Mouse (Mus musculus) liver, embryonic 12.5 days (tissue): ENCODE measurements around the gene Olfr532. TPM values are rescaled to one million over a fixed set of nuclear protein-coding genes. Genes with fewer than 3 reads are reported as not detected.
"Not testable (repeated sequence)": the region's sequence is repeated elsewhere in the genome, so short reads cannot be mapped to it uniquely, and the experiment has no call there.

Experiments
- ATAC-seq: fragments of 200-750 bp; cut with Nextera tagmentation; 2 replicates; pipeline ENCODE4 v1.8.0; 2017; ENCODE audit warnings: moderate number of reproducible peaks, mild to moderate bottlenecking, moderate library complexity
- H3K27ac ChIP-seq: fragments of 300-500 bp; sonication (generic); 2 replicates; pipeline ENCODE4 v1.5.1; 2016; ENCODE audit warnings: mild to moderate bottlenecking
- H3K27me3 ChIP-seq: fragments of 300-500 bp; sonication (generic); replicated peaks from 2 replicates; pipeline ENCODE4 v1.6.1; 2016; ENCODE audit warnings: mild to moderate bottlenecking, moderate library complexity
- H3K36me3 ChIP-seq: fragments of 300-500 bp; sonication (generic); 2 replicates; pipeline ENCODE4 v1.6.1; 2016; ENCODE audit warnings: mild to moderate bottlenecking, moderate library complexity
- H3K4me1 ChIP-seq: fragments of 300-500 bp; sonication (generic); 2 replicates; pipeline ENCODE4 v1.6.1; 2016
- H3K4me2 ChIP-seq: fragments of 300-500 bp; sonication (generic); 2 replicates; pipeline ENCODE4 v1.6.1; 2016; ENCODE audit warnings: mild to moderate bottlenecking, moderate library complexity
- H3K4me3 ChIP-seq: fragments of 300-500 bp; sonication (generic); 2 replicates; pipeline ENCODE4 v1.5.1; 2016; ENCODE audit warnings: mild to moderate bottlenecking, moderate library complexity
- H3K9ac ChIP-seq: fragments of 300-500 bp; sonication (generic); 2 replicates; pipeline ENCODE4 v1.6.1; 2016; ENCODE audit warnings: mild to moderate bottlenecking, moderate library complexity
- H3K9me3 ChIP-seq: fragments of 300-500 bp; sonication (generic); replicated peaks from 2 replicates; pipeline ENCODE4 v1.6.1; 2016; ENCODE audit warnings: mild to moderate bottlenecking, moderate library complexity
- whole genome bisulfite sequencing: fragments of 180-500 bp; shearing (Covaris S2); methylation state at CpG from one replicate; pipeline ENCODE4 v1.1.7; 2016; ENCODE audit not compliant: insufficient replicate concordance; 5-methylcytosine and 5-hydroxymethylcytosine counted together
- polyA plus RNA-seq: library from polyadenylated mRNA; unstranded; fragments of >200 nt; fragmentation: Nextera tagmentation; extraction: Ambion mirVana; gene quantifications from 2 replicates; pipeline ENCODE4 v1.2.1, GENCODE M21; 2016

The Olfr532 gene
- not detected in 2 replicates for polyA plus RNA-seq

- Histone ChIP-seq H3K9ac (no peak within 1 kb of the TSS), H3K9me3 (no peaks in the 10 kb centered on the region), H3K4me2 (no peak within 1 kb of the TSS), H3K4me3 (no peak within 1 kb of the TSS), H3K4me1 (no peaks in the 10 kb centered on the region), H3K27me3 (no peaks in the 10 kb centered on the region), H3K36me3 (no peaks in the 10 kb centered on the region), H3K27ac (no peak within 1 kb of the TSS)
- ATAC-seq, result no peak
- 53% methylated on average over 1 of the region's 1 CpGs for WGBS
Observed at GRCm38 (mm10) chr7:140421539-140421938, at the start of gene Olfr532. Gene Olfr532 (minus strand): TSS chr7:140421639.

- ATAC-seq, result not testable (repeated sequence)
Observed at GRCm38 (mm10) chr7:140463070-140463469, 41.6 kb upstream of the Olfr532 start, which contains the start of gene Olfr533. Gene Olfr533 (plus strand): TSS chr7:140463370.

GRCm38 (mm10) chr7:140443141-140443540, 21.7 kb upstream of the Olfr532 start:
- 58% methylated on average over 1 of the region's 1 CpGs for WGBS
- Histone ChIP-seq H3K4me1 (no peaks in the 10 kb centered on the region), H3K27ac (no peak overlapping the region), H3K9ac (no peak overlapping the region), H3K4me3 (no peak overlapping the region), H3K36me3 (no peaks in the 10 kb centered on the region), H3K27me3 (no peaks in the 10 kb centered on the region), H3K4me2 (no peak overlapping the region), H3K9me3 (no peaks in the 10 kb centered on the region)
- ATAC-seq, result no peak

More at GRCm38 (mm10) chr7:140463070-140463469, 41.6 kb upstream of the Olfr532 start, which contains the start of gene Olfr533:
- H3K9me3 ChIP-seq, H3K36me3 ChIP-seq, H3K4me3 ChIP-seq, H3K4me2 ChIP-seq, H3K27me3 ChIP-seq, H3K9ac ChIP-seq, H3K4me1 ChIP-seq, H3K27ac ChIP-seq: not testable (repeated sequence)
- no CpG with 5 or more reads among the region's 1 CpGs for WGBS

- no peaks in the 10 kb centered on the region for H3K9me3 ChIP-seq
- no peak within 1 kb of the TSS for H3K4me2 ChIP-seq
- H3K4me3 ChIP-seq, result no peak within 1 kb of the TSS
- no peak for ATAC-seq
- 76% methylated on average over 1 of the region's 1 CpGs for WGBS
- H3K9ac ChIP-seq, result no peak within 1 kb of the TSS
- H3K27ac ChIP-seq, result no peak within 1 kb of the TSS
- no peaks in the 10 kb centered on the region for H3K4me1 ChIP-seq
- H3K36me3 ChIP-seq, result no peaks in the 10 kb centered on the region
- H3K27me3 ChIP-seq, result no peaks in the 10 kb centered on the region
Observed at GRCm38 (mm10) chr7:140402818-140403217, 18.6 kb downstream of the Olfr532 start, which contains the start of gene Olfr531. Gene Olfr531 (minus strand): TSS chr7:140402918.

- no peak overlapping the region for H3K27ac ChIP-seq
- WGBS, result 76% methylated on average over 2 of the region's 2 CpGs
- H3K36me3 ChIP-seq, result no peaks in the 10 kb centered on the region
- H3K4me3 ChIP-seq, result no peak overlapping the region
- ATAC-seq, result no peak
- H3K4me1 ChIP-seq, result no peaks in the 10 kb centered on the region
- no peak overlapping the region for H3K9ac ChIP-seq
- H3K4me2 ChIP-seq, result no peak overlapping the region
- H3K9me3 ChIP-seq, result no peaks in the 10 kb centered on the region
- H3K27me3 ChIP-seq, result no peaks in the 10 kb centered on the region
Observed at GRCm38 (mm10) chr7:140376911-140377310, 44.5 kb downstream of the Olfr532 start.

GRCm38 (mm10) chr7:140376231-140376630, 45.2 kb downstream of the Olfr532 start, which contains the start of gene Olfr530:
Gene Olfr530 (minus strand): TSS chr7:140376331.
- H3K27me3 ChIP-seq, result no peaks in the 10 kb centered on the region
- H3K4me2 ChIP-seq, result no peak within 1 kb of the TSS
- H3K4me3 ChIP-seq, result no peak within 1 kb of the TSS
- H3K9me3 ChIP-seq, result no peaks in the 10 kb centered on the region
- no peak within 1 kb of the TSS for H3K27ac ChIP-seq
- H3K9ac ChIP-seq, result no peak within 1 kb of the TSS
- no peaks in the 10 kb centered on the region for H3K36me3 ChIP-seq
- WGBS, result 46% methylated on average over 1 of the region's 1 CpGs
- ATAC-seq, result no peak
- no peaks in the 10 kb centered on the region for H3K4me1 ChIP-seq

- no peak overlapping the region for H3K9ac ChIP-seq
- no peaks in the 10 kb centered on the region for H3K27me3 ChIP-seq
- no peak overlapping the region for H3K27ac ChIP-seq
- H3K4me3 ChIP-seq, result no peak overlapping the region
- H3K36me3 ChIP-seq, result no peaks in the 10 kb centered on the region
- H3K4me2 ChIP-seq, result no peak overlapping the region
- 56% methylated on average over 4 of the region's 4 CpGs for WGBS
- no peaks in the 10 kb centered on the region for H3K4me1 ChIP-seq
- no peak for ATAC-seq
- H3K9me3 ChIP-seq, result no peaks in the 10 kb centered on the region
Observed at GRCm38 (mm10) chr7:140374300-140374699, 47.1 kb downstream of the Olfr532 start.

Other genes starting within 250 kb of the Olfr532 start
- not detected in 2 replicates for gene Olfr523, start 248.4 kb downstream of the Olfr532 start, polyA plus RNA-seq
- not detected in 2 replicates for gene Olfr524, start 215.7 kb downstream of the Olfr532 start, polyA plus RNA-seq
- gene Cd163l1, start 203.4 kb downstream of the Olfr532 start, polyA plus RNA-seq, result 0.08 TPM in 1 of 2 replicates, not detected in the other
- gene 5830411N06Rik, start 174.4 kb downstream of the Olfr532 start, polyA plus RNA-seq, result not detected in 2 replicates
- not detected in 2 replicates for gene Olfr525, start 100.8 kb downstream of the Olfr532 start, polyA plus RNA-seq
- gene Olfr527, start 87.6 kb downstream of the Olfr532 start, polyA plus RNA-seq, result not detected in 2 replicates
- gene Olfr60, start 60.0 kb downstream of the Olfr532 start, polyA plus RNA-seq, result not detected in 2 replicates
- not detected in 2 replicates for gene Olfr530, start 45.3 kb downstream of the Olfr532 start, polyA plus RNA-seq
- gene Olfr531, start 18.7 kb downstream of the Olfr532 start, polyA plus RNA-seq, result not detected in 2 replicates
- gene Olfr533, start 41.7 kb upstream of the Olfr532 start, polyA plus RNA-seq, result not detected in 2 replicates
- gene Olfr535, start 62.6 kb upstream of the Olfr532 start, polyA plus RNA-seq, result not detected in 2 replicates
- gene Olfr536, start 85.8 kb upstream of the Olfr532 start, polyA plus RNA-seq, result not detected in 2 replicates
- gene Olfr538, start 146.2 kb upstream of the Olfr532 start, polyA plus RNA-seq, result not detected in 2 replicates
- gene Olfr46, start 179.6 kb upstream of the Olfr532 start, polyA plus RNA-seq, result not detected in 2 replicates
- not detected in 2 replicates for gene Olfr61, start 207.3 kb upstream of the Olfr532 start, polyA plus RNA-seq
- gene Olfr53, start 224.8 kb upstream of the Olfr532 start, polyA plus RNA-seq, result not detected in 2 replicates
- not detected in 2 replicates for gene Olfr539, start 238.3 kb upstream of the Olfr532 start, polyA plus RNA-seq